Mouse (Mus musculus) thymus, adult 2 months (tissue): ENCODE measurements around the gene Hist1h1c.

ENCODE experiments used
- CTCF ChIP-seq: fragments of 200-500 bp; IDR thresholded peaks from 2 replicates; pipeline ENCODE4 v1.5.1; 2012; ENCODE audit warnings: mild to moderate bottlenecking, control low read depth, low read length, moderate library complexity, borderline replicate concordance; ENCODE audit not compliant: control insufficient read depth, poor library complexity, insufficient read depth; ENCODE audit errors: extremely low read depth
- POLR2A ChIP-seq: fragments of 200-500 bp; IDR thresholded peaks from 2 replicates; pipeline ENCODE4 v1.6.1; 2012; ENCODE audit warnings: mild to moderate bottlenecking, low read length, control low read depth, moderate library complexity; ENCODE audit not compliant: control insufficient read depth, poor library complexity, insufficient read depth; ENCODE audit errors: extremely low read depth

- TF ChIP-seq CTCF (no peak), POLR2A (peak; percentile 43; the same call in 1 of the 2 replicates)
These were observed 7.0 kb downstream of the Hist1h1c start, which contains the start of gene Hist1h3c for GRCm38 (mm10) chr13:23745381-23746161.
